Mouse (Mus musculus): ENCODE results near the gene Syk. TPM values are rescaled to one million over a fixed set of nuclear protein-coding genes. Genes with fewer than 3 reads are reported as not detected.
A peak's percentile ranks its signal among the peaks of the same experiment; 100 is the strongest.

Syk gene
- polyA plus RNA-seq, 1 experiment from 2014 or later = 2.6 TPM

DNA sequence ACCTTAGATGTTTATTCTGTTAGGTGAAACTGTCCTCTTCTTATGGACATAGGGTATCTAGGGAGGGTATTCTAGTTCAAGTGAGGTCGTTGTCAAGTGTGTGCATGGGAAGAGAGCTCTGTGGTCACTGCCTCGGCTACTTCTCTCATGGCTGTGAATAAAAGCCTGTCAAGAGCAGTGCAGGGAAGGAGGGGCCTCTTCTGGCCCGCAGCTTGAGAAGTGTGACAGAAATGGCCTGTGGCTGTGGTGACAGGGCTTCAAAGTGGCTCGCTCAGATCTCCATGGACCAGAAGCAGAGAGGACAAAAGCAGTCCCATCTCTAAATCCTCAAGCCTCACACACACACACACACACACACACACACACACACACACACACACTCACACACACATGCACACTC lies 5.0 kb upstream of the Syk start:
- ATAC-seq (replicated peaks; ENCODE audit: insufficient number of reproducible peaks, low FRiP score, low TSS enrichment, low read depth) (no peak), DNase-seq (ENCODE audit: low spot score) (no peak)
- no peaks in the 10 kb centered on the region; the same call in 1 of the 2 replicates for H3K4me1 ChIP-seq (ENCODE audit: control insufficient read depth, insufficient read depth, low read length)
- no peaks in the 10 kb centered on the region for H3K36me3 ChIP-seq (replicated peaks; ENCODE audit: control insufficient read depth, insufficient read depth, low read depth, low read length)
- H3K9ac ChIP-seq (replicated peaks; ENCODE audit: low read length) = no peak overlapping the region
- no peaks in the 10 kb centered on the region for H3K9me3 ChIP-seq (replicated peaks; ENCODE audit: control insufficient read depth, low read length)
- no peak overlapping the region for H3K4me2 ChIP-seq (ENCODE audit: low read depth, low read length)
- WGBS = 40% methylated on average over 4 of the region's 4 CpGs
- no peak overlapping the region for H3K4me3 ChIP-seq (ENCODE audit: low read depth, low read length)
- H3K27me3 ChIP-seq (ENCODE audit: control insufficient read depth, insufficient read depth, low read length) = peaks cover 3% of the 10 kb centered on the region
- H3K27ac ChIP-seq (replicated peaks; ENCODE audit: low read depth, low read length) = no peak overlapping the region

DNA sequence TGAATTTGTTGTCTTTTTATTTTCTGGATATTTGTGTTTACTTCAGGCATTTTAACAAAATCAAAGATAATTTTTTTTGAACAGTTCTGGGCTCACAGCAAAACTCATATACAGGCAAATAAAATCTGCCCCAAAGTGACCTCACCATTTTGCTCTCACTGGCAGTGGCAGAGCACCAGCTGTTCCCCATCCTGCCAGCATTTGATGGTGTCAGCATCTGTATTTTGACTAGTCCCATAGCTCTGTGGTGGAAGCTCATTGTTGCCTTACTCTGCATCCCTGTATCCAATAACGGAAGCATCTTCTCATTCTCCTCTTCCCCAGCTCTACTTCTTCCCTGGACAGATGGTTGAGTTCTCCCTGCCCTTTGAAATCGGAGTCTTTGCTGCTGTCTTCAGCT lies 4.2 kb upstream of the Syk start:
- H3K9ac ChIP-seq (replicated peaks; ENCODE audit: low read length) = no peak overlapping the region
- 70% methylated on average over 2 of the region's 2 CpGs for WGBS
- no peaks in the 10 kb centered on the region; the same call in 1 of the 2 replicates for H3K4me1 ChIP-seq (ENCODE audit: control insufficient read depth, insufficient read depth, low read length)
- H3K4me2 ChIP-seq (ENCODE audit: low read depth, low read length) = no peak overlapping the region
- no peak for ATAC-seq (replicated peaks; ENCODE audit: insufficient number of reproducible peaks, low FRiP score, low TSS enrichment, low read depth)
- H3K9me3 ChIP-seq (replicated peaks; ENCODE audit: control insufficient read depth, low read length) = no peaks in the 10 kb centered on the region
- DNase-seq (ENCODE audit: low spot score) = no peak
- H3K36me3 ChIP-seq (replicated peaks; ENCODE audit: control insufficient read depth, insufficient read depth, low read depth, low read length) = no peaks in the 10 kb centered on the region
- H3K27ac ChIP-seq (replicated peaks; ENCODE audit: low read depth, low read length) = no peak overlapping the region
- H3K27me3 ChIP-seq (ENCODE audit: control insufficient read depth, insufficient read depth, low read length) = peaks cover 3% of the 10 kb centered on the region
- no peak overlapping the region for H3K4me3 ChIP-seq (ENCODE audit: low read depth, low read length)

DNA sequence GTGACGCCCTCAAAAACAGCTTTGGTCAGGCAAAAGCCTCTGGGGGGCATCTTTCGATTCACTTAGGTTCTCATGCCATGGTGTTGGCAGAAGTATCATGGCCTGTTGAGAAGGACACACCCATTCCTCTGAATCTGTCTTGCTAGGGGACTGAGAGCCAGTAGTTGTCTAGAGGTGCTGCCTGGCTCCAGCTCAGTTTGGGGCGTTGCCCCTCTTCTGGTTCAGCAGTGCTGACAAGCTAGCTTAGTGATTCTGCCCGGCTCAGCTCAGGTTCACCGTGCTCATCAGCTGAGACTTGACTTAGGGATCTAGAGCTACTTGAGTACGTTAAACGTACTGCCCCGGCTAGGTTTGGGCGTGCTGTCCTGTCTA lies 481 bp upstream of the Syk start:
- Histone ChIP-seq H3K4me2 (ENCODE audit: low read depth, low read length) (peak overlapping the region; percentile 97), H3K27ac (replicated peaks; ENCODE audit: low read depth, low read length) (no peak overlapping the region), H3K9me3 (replicated peaks; ENCODE audit: control insufficient read depth, low read length) (no peaks in the 10 kb centered on the region), H3K4me1 (ENCODE audit: control insufficient read depth, insufficient read depth, low read length) (no peaks in the 10 kb centered on the region), H3K4me3 (ENCODE audit: low read depth, low read length) (peak overlapping the region; percentile 60), H3K27me3 (ENCODE audit: control insufficient read depth, insufficient read depth, low read length) (peaks cover 3% of the 10 kb centered on the region), H3K36me3 (replicated peaks; ENCODE audit: control insufficient read depth, insufficient read depth, low read depth, low read length) (no peaks in the 10 kb centered on the region), H3K9ac (replicated peaks; ENCODE audit: low read length) (peak overlapping the region; percentile 62; the same call in 1 of the 2 replicates)
- WGBS = 21% methylated on average over 9 of the region's 9 CpGs
- ATAC-seq (replicated peaks; ENCODE audit: insufficient number of reproducible peaks, low FRiP score, low TSS enrichment, low read depth) = no peak
- DNase-seq (ENCODE audit: low spot score) = no peak

DNA sequence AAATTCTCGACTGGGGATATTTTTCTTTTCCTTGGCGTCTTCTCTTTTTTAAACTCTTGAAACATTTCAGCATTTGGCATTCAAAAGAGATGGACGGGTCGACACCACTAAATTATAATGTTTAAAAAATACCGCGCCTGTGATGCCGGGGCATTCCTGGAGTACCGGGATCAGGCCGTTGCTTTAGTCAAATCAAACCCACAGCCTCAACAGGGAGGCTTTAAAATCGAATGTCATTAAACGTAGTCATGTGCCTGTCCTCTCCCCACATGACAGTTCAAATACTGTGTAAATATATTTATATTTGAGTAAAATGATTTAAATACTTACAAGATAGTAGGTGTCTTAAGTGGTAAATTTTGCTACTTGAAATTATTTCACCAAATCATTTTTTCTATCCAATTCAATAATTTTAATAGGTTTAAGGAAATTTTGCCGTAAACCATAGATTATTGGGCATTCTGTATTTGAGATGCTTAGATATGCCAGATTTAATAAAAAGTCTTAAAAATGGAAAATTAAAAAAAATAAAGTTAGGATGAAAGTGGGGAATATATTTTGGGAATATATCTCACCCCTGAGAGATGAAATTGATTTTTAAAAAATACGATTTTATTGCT lies 1.1 kb downstream of the Syk start:
- H3K27ac ChIP-seq (replicated peaks; ENCODE audit: low read depth, low read length) = no peak overlapping the region
- H3K4me1 ChIP-seq (ENCODE audit: control insufficient read depth, insufficient read depth, low read length) = no peaks in the 10 kb centered on the region
- H3K4me2 ChIP-seq (ENCODE audit: low read depth, low read length) = no peak overlapping the region
- H3K36me3 ChIP-seq (replicated peaks; ENCODE audit: control insufficient read depth, insufficient read depth, low read depth, low read length) = no peaks in the 10 kb centered on the region
- 30% methylated on average over 13 of the region's 13 CpGs for WGBS
- ATAC-seq (replicated peaks; ENCODE audit: insufficient number of reproducible peaks, low FRiP score, low TSS enrichment, low read depth) = no peak
- H3K9me3 ChIP-seq (replicated peaks; ENCODE audit: control insufficient read depth, low read length) = no peaks in the 10 kb centered on the region
- peaks cover 3% of the 10 kb centered on the region for H3K27me3 ChIP-seq (ENCODE audit: control insufficient read depth, insufficient read depth, low read length)
- H3K9ac ChIP-seq (replicated peaks; ENCODE audit: low read length) = no peak overlapping the region
- no peak for DNase-seq (ENCODE audit: low spot score)
- no peak overlapping the region for H3K4me3 ChIP-seq (ENCODE audit: low read depth, low read length)

DNA sequence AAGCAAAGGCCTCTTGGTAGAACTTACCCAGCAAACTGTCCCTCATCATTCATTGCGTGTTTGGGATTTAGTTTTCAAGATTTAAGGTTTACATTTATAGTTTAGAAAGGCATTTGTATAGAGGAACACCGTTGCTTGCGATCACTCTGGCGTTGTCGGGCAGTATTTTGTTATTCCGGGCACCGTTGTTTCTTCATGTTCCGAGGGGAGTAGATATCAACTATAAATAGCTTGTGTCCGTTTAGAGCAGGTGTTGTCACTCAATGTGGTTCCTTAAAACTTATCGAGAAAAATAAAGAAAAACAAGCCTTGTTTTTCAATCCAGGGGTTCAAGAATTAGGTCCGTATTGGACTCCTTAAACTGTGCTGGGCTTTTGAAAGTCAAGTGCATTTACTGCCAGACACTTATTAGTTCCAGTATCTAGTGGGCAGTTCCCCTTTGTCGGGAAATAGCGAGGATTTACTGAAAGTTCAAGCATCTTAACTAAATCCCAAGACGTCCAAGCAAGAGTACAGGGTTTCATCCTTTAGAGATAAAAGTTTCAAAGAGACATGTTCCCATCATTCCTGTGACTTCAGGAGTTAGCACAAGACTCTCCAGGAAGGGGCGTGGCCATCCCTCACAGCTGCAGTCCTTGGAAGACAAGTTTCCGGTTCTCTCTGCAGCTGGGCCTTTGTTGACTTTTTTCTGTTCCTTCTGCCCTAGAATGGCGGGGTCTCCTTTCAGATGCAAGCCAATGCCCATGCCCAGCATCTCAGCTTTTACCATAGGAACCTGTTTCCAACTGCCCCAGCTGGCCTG lies 1.9 kb downstream of the Syk start:
- Histone ChIP-seq H3K27ac (replicated peaks; ENCODE audit: low read depth, low read length) (no peak overlapping the region), H3K4me2 (ENCODE audit: low read depth, low read length) (no peak overlapping the region), H3K4me3 (ENCODE audit: low read depth, low read length) (no peak overlapping the region), H3K27me3 (ENCODE audit: control insufficient read depth, insufficient read depth, low read length) (peaks cover 3% of the 10 kb centered on the region), H3K9ac (replicated peaks; ENCODE audit: low read length) (no peak overlapping the region), H3K4me1 (ENCODE audit: control insufficient read depth, insufficient read depth, low read length) (no peaks in the 10 kb centered on the region), H3K9me3 (replicated peaks; ENCODE audit: control insufficient read depth, low read length) (no peaks in the 10 kb centered on the region), H3K36me3 (replicated peaks; ENCODE audit: control insufficient read depth, insufficient read depth, low read depth, low read length) (no peaks in the 10 kb centered on the region)
- DNase-seq (ENCODE audit: low spot score) (peak; percentile 53), ATAC-seq (replicated peaks; ENCODE audit: insufficient number of reproducible peaks, low FRiP score, low TSS enrichment, low read depth) (no peak)
- WGBS = 69% methylated on average over 17 of the region's 17 CpGs

DNA sequence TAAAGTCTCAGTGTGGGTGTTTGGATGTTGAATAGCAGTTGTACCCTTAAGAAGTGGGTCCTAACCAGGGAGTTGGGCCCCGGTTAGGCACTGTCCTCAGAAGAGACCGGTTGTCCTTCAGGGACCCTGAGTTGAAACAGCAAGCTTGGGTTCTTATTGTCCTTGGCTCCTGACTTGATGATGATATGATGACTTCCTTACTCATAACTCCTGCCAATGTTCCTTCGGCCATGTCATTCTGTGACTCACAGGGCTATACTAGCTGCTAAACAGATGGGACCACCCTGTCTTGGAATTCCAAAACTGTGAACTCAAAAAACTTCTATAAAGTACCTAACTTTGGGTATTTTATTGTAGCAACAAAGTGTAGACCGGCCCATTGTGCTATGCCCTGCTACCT lies 4.8 kb downstream of the Syk start:
- Histone ChIP-seq H3K36me3 (replicated peaks; ENCODE audit: control insufficient read depth, insufficient read depth, low read depth, low read length) (no peaks in the 10 kb centered on the region), H3K27ac (replicated peaks; ENCODE audit: low read depth, low read length) (no peak overlapping the region), H3K4me1 (ENCODE audit: control insufficient read depth, insufficient read depth, low read length) (no peaks in the 10 kb centered on the region), H3K9ac (replicated peaks; ENCODE audit: low read length) (no peak overlapping the region), H3K9me3 (replicated peaks; ENCODE audit: control insufficient read depth, low read length) (no peaks in the 10 kb centered on the region), H3K27me3 (ENCODE audit: control insufficient read depth, insufficient read depth, low read length) (no peaks in the 10 kb centered on the region), H3K4me3 (ENCODE audit: low read depth, low read length) (no peak overlapping the region), H3K4me2 (ENCODE audit: low read depth, low read length) (no peak overlapping the region)
- ATAC-seq (replicated peaks; ENCODE audit: insufficient number of reproducible peaks, low FRiP score, low TSS enrichment, low read depth) = no peak
- WGBS = 89% methylated on average over 4 of the region's 4 CpGs
- no peak for DNase-seq (ENCODE audit: low spot score)

DNA sequence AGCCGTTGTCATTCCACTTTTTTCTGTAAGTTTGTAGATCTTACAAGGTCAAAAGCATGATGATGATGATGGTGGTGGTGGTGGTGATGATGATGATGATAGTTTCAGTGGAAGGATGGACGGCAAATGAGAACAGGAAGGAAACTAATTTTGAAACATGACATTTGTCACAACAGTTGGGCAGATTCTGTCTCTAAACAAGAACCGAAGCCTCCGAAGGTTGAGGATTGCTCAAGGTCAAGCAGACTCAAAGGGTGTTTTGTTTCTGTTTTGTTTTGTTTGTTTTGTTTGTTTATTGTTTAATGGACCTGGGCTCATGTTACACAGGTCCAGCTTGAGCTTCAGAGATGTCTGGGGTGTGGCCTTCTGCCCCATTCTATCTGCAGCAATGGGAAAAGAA lies 6.1 kb downstream of the Syk start:
- Histone ChIP-seq H3K9ac (replicated peaks; ENCODE audit: low read length) (no peak overlapping the region), H3K4me1 (ENCODE audit: control insufficient read depth, insufficient read depth, low read length) (no peaks in the 10 kb centered on the region), H3K27ac (replicated peaks; ENCODE audit: low read depth, low read length) (no peak overlapping the region), H3K9me3 (replicated peaks; ENCODE audit: control insufficient read depth, low read length) (no peaks in the 10 kb centered on the region), H3K4me3 (ENCODE audit: low read depth, low read length) (no peak overlapping the region), H3K36me3 (replicated peaks; ENCODE audit: control insufficient read depth, insufficient read depth, low read depth, low read length) (no peaks in the 10 kb centered on the region), H3K4me2 (ENCODE audit: low read depth, low read length) (no peak overlapping the region), H3K27me3 (ENCODE audit: control insufficient read depth, insufficient read depth, low read length) (no peaks in the 10 kb centered on the region)
- WGBS = 77% methylated on average over 4 of the region's 4 CpGs
- no peak for DNase-seq (ENCODE audit: low spot score)
- no peak for ATAC-seq (replicated peaks; ENCODE audit: insufficient number of reproducible peaks, low FRiP score, low TSS enrichment, low read depth)

DNA sequence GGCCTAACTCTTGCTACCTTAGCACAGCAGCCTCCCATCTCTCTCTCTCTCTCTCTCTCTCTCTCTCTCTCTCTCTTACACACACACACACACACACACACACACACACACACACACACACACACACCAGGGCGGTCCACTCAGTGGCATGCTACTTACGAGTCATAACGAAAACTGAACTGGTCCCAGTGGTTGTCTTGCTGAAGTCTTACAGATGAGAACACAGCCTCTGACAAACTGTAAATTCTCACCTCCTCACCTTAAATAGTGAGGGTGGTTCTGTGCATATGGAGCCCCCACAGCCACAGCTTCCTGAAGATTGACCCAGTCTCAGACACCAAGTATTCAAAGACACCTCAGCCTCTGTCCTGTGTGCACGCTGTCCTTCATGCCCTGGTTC lies 8.9 kb downstream of the Syk start:
- H3K9ac ChIP-seq (replicated peaks; ENCODE audit: low read length) = no peak overlapping the region
- H3K27ac ChIP-seq (replicated peaks; ENCODE audit: low read depth, low read length) = no peak overlapping the region
- no peaks in the 10 kb centered on the region for H3K9me3 ChIP-seq (replicated peaks; ENCODE audit: control insufficient read depth, low read length)
- H3K4me3 ChIP-seq (ENCODE audit: low read depth, low read length) = no peak overlapping the region
- ATAC-seq (replicated peaks; ENCODE audit: insufficient number of reproducible peaks, low FRiP score, low TSS enrichment, low read depth) (no peak), DNase-seq (ENCODE audit: low spot score) (no peak)
- no peaks in the 10 kb centered on the region for H3K4me1 ChIP-seq (ENCODE audit: control insufficient read depth, insufficient read depth, low read length)
- no peaks in the 10 kb centered on the region for H3K36me3 ChIP-seq (replicated peaks; ENCODE audit: control insufficient read depth, insufficient read depth, low read depth, low read length)
- WGBS = 95% methylated on average over 4 of the region's 4 CpGs
- no peaks in the 10 kb centered on the region for H3K27me3 ChIP-seq (ENCODE audit: control insufficient read depth, insufficient read depth, low read length)
- H3K4me2 ChIP-seq (ENCODE audit: low read depth, low read length) = no peak overlapping the region

Measured in embryonic facial prominence, embryonic 11.5 days (tissue).